Mouse (Mus musculus) liver, embryonic 14.5 days (tissue): Measurements from ENCODE around the gene Tcl1b3.
"Not testable (repeated sequence)": the region's sequence is repeated elsewhere in the genome, so short reads cannot be mapped to it uniquely, and the experiment has no call there.

Experiments used
- CTCF ChIP-seq: IDR thresholded peaks from 2 replicates; pipeline ENCODE4 v1.5.1; 2016; ENCODE audit warnings: antibody characterized with exemption, low read depth, control low read depth
- EP300 ChIP-seq: IDR thresholded peaks from 2 replicates; pipeline ENCODE4 v1.6.1; 2016; ENCODE audit warnings: antibody characterized with exemption, low read depth

GRCm38 (mm10) chr12:105199684-105200497, 9.0 kb downstream of the Tcl1b3 start:
- not testable (repeated sequence) for TF ChIP-seq EP300, CTCF
